Mouse (Mus musculus) right cerebral cortex, postnatal 36 days (tissue): ENCODE results near the gene Gnat1.

Source experiments
- DNase-seq, 2 experiments: peaks; one replicate each; pipeline ENCODE4 v3.0.0; 2022; ENCODE audit warnings: low spot score in 2 of 2, mixed read lengths in 1 of 2

The Gnat1 gene

DNA sequence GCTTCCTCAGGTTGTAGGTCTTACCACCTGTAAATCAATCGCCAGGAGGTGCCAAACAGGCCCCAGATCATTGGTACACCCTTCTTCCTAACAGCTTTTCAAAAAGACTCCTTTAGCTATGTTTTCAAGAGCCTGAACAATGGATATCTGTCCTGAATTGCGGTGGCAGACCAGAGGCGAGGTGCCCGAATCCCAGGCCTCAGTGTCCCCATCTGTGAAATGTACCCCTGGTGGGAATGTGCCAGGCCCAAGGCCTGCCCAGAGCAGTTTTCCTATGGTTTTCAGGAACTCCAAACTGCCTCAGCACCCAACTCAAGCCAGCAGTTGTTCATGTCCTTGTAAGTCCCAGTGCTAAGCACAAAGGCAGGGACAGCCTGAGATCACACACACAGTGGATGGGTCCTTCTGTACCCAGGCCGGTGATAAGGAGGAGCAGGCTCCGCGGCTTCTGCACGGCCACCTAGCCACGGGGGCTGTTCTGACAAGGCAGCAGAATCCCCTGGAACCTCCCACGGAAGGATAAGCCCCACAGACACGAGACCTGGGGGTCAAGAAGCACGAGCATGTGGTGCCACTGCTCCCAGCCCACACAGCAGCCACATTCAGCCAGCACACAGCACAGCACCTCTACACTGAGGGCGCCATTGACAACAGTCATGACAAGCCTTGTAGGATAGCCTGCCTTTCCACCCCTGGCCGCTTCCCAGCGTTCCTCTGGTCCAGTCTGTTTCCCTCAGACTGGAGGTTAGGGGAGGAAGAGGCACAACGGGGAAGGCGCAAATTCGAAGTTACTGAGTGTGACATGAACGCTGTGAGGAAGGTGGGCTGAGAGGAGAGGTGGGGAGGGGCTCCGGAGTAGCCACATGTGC, 51.9 kb downstream of the Gnat1 start:
- no peak for DNase-seq

DNA sequence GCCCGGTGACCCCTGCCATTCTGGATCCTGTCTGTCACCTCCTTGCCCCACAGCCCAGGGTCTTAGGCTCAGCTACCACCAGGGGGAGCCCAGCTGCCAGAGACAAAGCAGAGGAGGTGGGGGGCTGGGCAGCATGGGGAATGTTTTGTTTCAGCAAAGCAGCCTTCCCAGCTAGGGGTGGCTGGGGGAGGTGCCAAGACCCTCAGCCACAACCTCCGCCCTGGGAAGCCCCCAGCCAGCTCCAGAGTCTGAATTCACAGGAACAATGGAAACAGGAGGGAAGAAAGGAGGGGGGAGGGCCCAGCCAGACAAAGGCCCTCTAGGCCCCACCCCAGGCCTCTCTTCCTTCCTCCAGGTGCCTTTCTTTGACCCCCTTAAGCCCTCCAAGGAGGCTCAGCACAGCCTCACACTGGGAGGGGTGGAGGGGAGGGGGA, 52.7 kb downstream of the Gnat1 start:
- peak in 1 of 2 experiments; percentile 56 for DNase-seq

- no peak for DNase-seq
These were observed 53.2 kb downstream of the Gnat1 start for GRCm38 (mm10) chr9:107626158-107626843.

- DNase-seq = no peak
These were observed 54.0 kb downstream of the Gnat1 start for GRCm38 (mm10) chr9:107625351-107626128.

- no peak for DNase-seq
These were observed 54.6 kb downstream of the Gnat1 start for GRCm38 (mm10) chr9:107624951-107625350.

DNA sequence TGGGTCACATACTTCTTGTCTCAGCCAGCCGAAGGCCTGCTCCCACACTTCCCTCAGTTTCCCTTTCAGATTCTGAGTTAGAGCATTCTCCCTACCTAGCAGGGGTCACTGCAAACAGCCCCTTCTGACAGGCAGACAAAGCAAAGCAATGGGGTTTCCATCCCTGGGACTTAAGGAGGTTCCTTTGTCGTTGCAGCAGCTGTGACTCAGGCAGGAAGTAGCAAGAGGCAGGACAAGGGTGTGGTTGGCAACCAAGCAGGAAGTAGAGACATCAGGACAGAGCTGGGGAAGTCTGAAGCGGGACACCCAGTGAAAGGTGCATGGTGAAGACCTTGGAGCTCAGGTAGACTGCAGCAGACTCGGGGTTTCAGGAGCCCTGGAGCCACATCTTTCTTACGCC, 55.0 kb downstream of the Gnat1 start:
- no peak for DNase-seq
